Mouse (Mus musculus): ENCODE data around the gene Tmprss9.

DNA sequence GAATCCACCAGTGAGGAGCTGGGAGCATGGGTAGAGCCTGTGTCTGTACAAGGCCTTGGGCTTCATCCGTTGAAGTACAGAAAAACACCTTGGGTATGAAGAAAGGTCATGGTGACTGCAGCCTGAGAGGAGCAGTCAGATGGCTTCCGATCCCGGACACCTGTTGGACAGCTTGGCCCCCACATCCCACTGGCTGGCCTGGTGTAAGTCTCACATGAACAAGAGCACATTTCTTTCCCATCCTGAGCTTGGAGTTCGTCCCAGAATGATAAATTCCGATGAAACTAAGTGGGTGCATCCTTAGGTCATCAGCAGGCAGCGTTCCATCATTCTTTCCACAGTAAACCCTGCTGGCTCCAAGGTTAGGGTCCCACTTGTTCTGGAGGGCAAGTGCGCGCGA is 72.1 kb downstream of the Tmprss9 start:
- no peak for TF ChIP-seq POLR2A (IDR thresholded peaks at IDR 0.05; ENCODE audit: low read depth, low read length)
- TF ChIP-seq CTCF (IDR thresholded peaks at IDR 0.05; ENCODE audit: borderline replicate concordance, insufficient read depth, low read length) = no peak

All from embryonic fibroblast, embryonic 13.5 days (primary cell).